Mouse (Mus musculus): Measurements from ENCODE around the gene Tarbp2. TPM values are rescaled to one million over a fixed set of nuclear protein-coding genes. Genes with fewer than 3 reads are reported as not detected.

Tarbp2 gene
- polyA plus RNA-seq, 1 experiment from 2014 or later = 92.7 TPM

- Histone ChIP-seq H3K4me1 (ENCODE audit: control insufficient read depth, insufficient read depth, low read length) (peaks cover 8% of the 10 kb centered on the region), H3K9ac (replicated peaks; ENCODE audit: low read length) (no peak overlapping the region), H3K27me3 (ENCODE audit: control insufficient read depth, insufficient read depth, low read length) (no peaks in the 10 kb centered on the region), H3K27ac (replicated peaks; ENCODE audit: low read depth, low read length) (no peak overlapping the region), H3K4me3 (ENCODE audit: low read depth, low read length) (no peak overlapping the region), H3K4me2 (ENCODE audit: low read depth, low read length) (no peak overlapping the region), H3K9me3 (replicated peaks; ENCODE audit: control insufficient read depth, low read length) (no peaks in the 10 kb centered on the region), H3K36me3 (replicated peaks; ENCODE audit: control insufficient read depth, insufficient read depth, low read depth, low read length) (no peaks in the 10 kb centered on the region)
- no peak for DNase-seq (ENCODE audit: low spot score)
- no peak for ATAC-seq (replicated peaks; ENCODE audit: insufficient number of reproducible peaks, low FRiP score, low TSS enrichment, low read depth)
- WGBS = 88% methylated on average over 3 of the region's 3 CpGs
These were observed 5.0 kb upstream of the Tarbp2 start for GRCm38 (mm10) chr15:102513004-102513403.

DNA sequence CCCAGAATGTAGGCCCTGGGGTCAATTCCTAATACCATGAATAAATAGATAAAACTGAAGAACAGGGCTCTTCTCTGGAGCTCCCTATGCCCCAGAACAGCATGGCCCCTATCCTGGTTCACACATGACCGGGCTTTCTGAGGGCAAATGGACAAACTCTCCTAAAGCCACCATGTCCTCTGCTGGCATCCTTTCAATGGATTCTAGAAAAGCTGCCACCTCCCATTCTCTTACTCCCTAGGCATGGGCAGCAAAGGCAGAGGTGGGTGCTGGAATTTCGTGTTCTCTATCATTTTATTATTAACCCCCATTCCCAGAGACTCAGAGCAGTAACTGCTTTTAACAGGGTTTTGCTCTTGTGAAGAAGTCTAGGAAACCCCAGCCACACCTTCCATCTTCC, 2.7 kb upstream of the Tarbp2 start:
- Histone ChIP-seq H3K36me3 (replicated peaks; ENCODE audit: control insufficient read depth, insufficient read depth, low read depth, low read length) (no peaks in the 10 kb centered on the region), H3K27me3 (ENCODE audit: control insufficient read depth, insufficient read depth, low read length) (no peaks in the 10 kb centered on the region), H3K4me1 (ENCODE audit: control insufficient read depth, insufficient read depth, low read length) (peaks cover 8% of the 10 kb centered on the region), H3K4me3 (ENCODE audit: low read depth, low read length) (no peak overlapping the region), H3K27ac (replicated peaks; ENCODE audit: low read depth, low read length) (no peak overlapping the region), H3K9me3 (replicated peaks; ENCODE audit: control insufficient read depth, low read length) (no peaks in the 10 kb centered on the region), H3K9ac (replicated peaks; ENCODE audit: low read length) (no peak overlapping the region), H3K4me2 (ENCODE audit: low read depth, low read length) (no peak overlapping the region)
- no peak for DNase-seq (ENCODE audit: low spot score)
- WGBS = 81% methylated on average over 2 of the region's 2 CpGs
- ATAC-seq (replicated peaks; ENCODE audit: insufficient number of reproducible peaks, low FRiP score, low TSS enrichment, low read depth) = no peak

GRCm38 (mm10) chr15:102515791-102516190, 2.2 kb upstream of the Tarbp2 start:
- 35% methylated on average over 4 of the region's 4 CpGs for WGBS
- no peak overlapping the region for H3K27ac ChIP-seq (replicated peaks; ENCODE audit: low read depth, low read length)
- H3K9me3 ChIP-seq (replicated peaks; ENCODE audit: control insufficient read depth, low read length) = no peaks in the 10 kb centered on the region
- ATAC-seq (replicated peaks; ENCODE audit: insufficient number of reproducible peaks, low FRiP score, low TSS enrichment, low read depth) = no peak
- H3K4me1 ChIP-seq (ENCODE audit: control insufficient read depth, insufficient read depth, low read length) = peaks cover 8% of the 10 kb centered on the region
- peak overlapping the region; percentile 74 for H3K9ac ChIP-seq (replicated peaks; ENCODE audit: low read length)
- no peaks in the 10 kb centered on the region for H3K27me3 ChIP-seq (ENCODE audit: control insufficient read depth, insufficient read depth, low read length)
- peak overlapping the region; percentile 81 for H3K4me2 ChIP-seq (ENCODE audit: low read depth, low read length)
- no peaks in the 10 kb centered on the region for H3K36me3 ChIP-seq (replicated peaks; ENCODE audit: control insufficient read depth, insufficient read depth, low read depth, low read length)
- H3K4me3 ChIP-seq (ENCODE audit: low read depth, low read length) = peak overlapping the region; percentile 55
- no peak for DNase-seq (ENCODE audit: low spot score)

GRCm38 (mm10) chr15:102516293-102516692, 1.7 kb upstream of the Tarbp2 start:
- Histone ChIP-seq H3K4me3 (ENCODE audit: low read depth, low read length) (peak overlapping the region; percentile 55), H3K9me3 (replicated peaks; ENCODE audit: control insufficient read depth, low read length) (no peaks in the 10 kb centered on the region), H3K27ac (replicated peaks; ENCODE audit: low read depth, low read length) (peak overlapping the region; percentile 57), H3K36me3 (replicated peaks; ENCODE audit: control insufficient read depth, insufficient read depth, low read depth, low read length) (no peaks in the 10 kb centered on the region), H3K9ac (replicated peaks; ENCODE audit: low read length) (peak overlapping the region; percentile 74), H3K4me2 (ENCODE audit: low read depth, low read length) (peak overlapping the region; percentile 81), H3K27me3 (ENCODE audit: control insufficient read depth, insufficient read depth, low read length) (no peaks in the 10 kb centered on the region), H3K4me1 (ENCODE audit: control insufficient read depth, insufficient read depth, low read length) (peaks cover 6% of the 10 kb centered on the region)
- DNase-seq (ENCODE audit: low spot score) (peak; percentile 49), ATAC-seq (replicated peaks; ENCODE audit: insufficient number of reproducible peaks, low FRiP score, low TSS enrichment, low read depth) (no peak)
- under 1% methylated on average over 12 of the region's 12 CpGs for WGBS

GRCm38 (mm10) chr15:102516728-102517404, 1.1 kb upstream of the Tarbp2 start, which contains the start of gene Map3k12:
Map3k12 (minus strand) TSS chr15:102517064.
- ATAC-seq (replicated peaks; ENCODE audit: insufficient number of reproducible peaks, low FRiP score, low TSS enrichment, low read depth) = peak; percentile 8
- H3K27me3 ChIP-seq (ENCODE audit: control insufficient read depth, insufficient read depth, low read length) = no peaks in the 10 kb centered on the region
- no peaks in the 10 kb centered on the region for H3K36me3 ChIP-seq (replicated peaks; ENCODE audit: control insufficient read depth, insufficient read depth, low read depth, low read length)
- H3K9ac ChIP-seq (replicated peaks; ENCODE audit: low read length) = peak within 1 kb of the TSS; percentile 74
- peak within 1 kb of the TSS; percentile 57 for H3K27ac ChIP-seq (replicated peaks; ENCODE audit: low read depth, low read length)
- under 1% methylated on average over 42 of the region's 43 CpGs for WGBS
- peaks cover 1% of the 10 kb centered on the region for H3K4me1 ChIP-seq (ENCODE audit: control insufficient read depth, insufficient read depth, low read length)
- H3K4me3 ChIP-seq (ENCODE audit: low read depth, low read length) = peak within 1 kb of the TSS; percentile 55
- peak within 1 kb of the TSS; percentile 81 for H3K4me2 ChIP-seq (ENCODE audit: low read depth, low read length)
- DNase-seq (ENCODE audit: low spot score) = peak; percentile 75
- no peaks in the 10 kb centered on the region for H3K9me3 ChIP-seq (replicated peaks; ENCODE audit: control insufficient read depth, low read length)

DNA sequence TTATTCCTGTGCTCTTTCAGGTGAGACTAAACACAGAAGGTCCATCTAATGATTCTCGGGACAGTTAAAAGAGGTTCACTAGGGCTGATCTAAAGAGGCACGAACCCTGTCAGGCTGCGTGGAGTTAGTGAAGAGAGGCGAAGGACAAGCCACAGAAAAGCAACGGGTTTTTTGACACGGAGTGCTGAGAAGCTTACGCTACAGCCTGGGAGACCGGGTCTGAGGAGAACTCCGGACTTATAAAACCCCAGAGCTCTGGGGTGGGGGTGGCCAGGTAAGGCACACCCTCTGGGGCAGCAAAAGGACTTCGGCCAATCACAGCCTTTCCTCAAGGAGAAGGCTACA, 389 bp upstream of the Tarbp2 start:
- no peaks in the 10 kb centered on the region for H3K9me3 ChIP-seq (replicated peaks; ENCODE audit: control insufficient read depth, low read length)
- 0 out of 2 replicates have a peak overlapping the region, but pooled peaks have one; percentile 57 for H3K27ac ChIP-seq (replicated peaks; ENCODE audit: low read depth, low read length)
- H3K36me3 ChIP-seq (replicated peaks; ENCODE audit: control insufficient read depth, insufficient read depth, low read depth, low read length) = no peaks in the 10 kb centered on the region
- no peaks in the 10 kb centered on the region for H3K27me3 ChIP-seq (ENCODE audit: control insufficient read depth, insufficient read depth, low read length)
- peak overlapping the region; percentile 81 for H3K4me2 ChIP-seq (ENCODE audit: low read depth, low read length)
- no peak for DNase-seq (ENCODE audit: low spot score)
- peak overlapping the region; percentile 55 for H3K4me3 ChIP-seq (ENCODE audit: low read depth, low read length)
- H3K9ac ChIP-seq (replicated peaks; ENCODE audit: low read length) = no peak overlapping the region
- ATAC-seq (replicated peaks; ENCODE audit: insufficient number of reproducible peaks, low FRiP score, low TSS enrichment, low read depth) = no peak
- 1% methylated on average over 10 of the region's 10 CpGs for WGBS
- H3K4me1 ChIP-seq (ENCODE audit: control insufficient read depth, insufficient read depth, low read length) = no peaks in the 10 kb centered on the region; the same call in 1 of the 2 replicates

GRCm38 (mm10) chr15:102518859-102519201, 838 bp downstream of the Tarbp2 start:
- ATAC-seq (replicated peaks; ENCODE audit: insufficient number of reproducible peaks, low FRiP score, low TSS enrichment, low read depth) = 0 out of 2 replicates have a peak, but pooled peaks have one; percentile 0
- H3K36me3 ChIP-seq (replicated peaks; ENCODE audit: control insufficient read depth, insufficient read depth, low read depth, low read length) = no peaks in the 10 kb centered on the region; the same call in 1 of the 2 replicates
- no peaks in the 10 kb centered on the region for H3K9me3 ChIP-seq (replicated peaks; ENCODE audit: control insufficient read depth, low read length)
- WGBS = 18% methylated on average over 9 of the region's 9 CpGs
- no peaks in the 10 kb centered on the region; the same call in 1 of the 2 replicates for H3K4me1 ChIP-seq (ENCODE audit: control insufficient read depth, insufficient read depth, low read length)
- peak overlapping the region; percentile 67 for H3K4me2 ChIP-seq (ENCODE audit: low read depth, low read length)
- peak overlapping the region; percentile 61 for H3K4me3 ChIP-seq (ENCODE audit: low read depth, low read length)
- H3K27ac ChIP-seq (replicated peaks; ENCODE audit: low read depth, low read length) = peak overlapping the region; percentile 98
- no peak for DNase-seq (ENCODE audit: low spot score)
- H3K9ac ChIP-seq (replicated peaks; ENCODE audit: low read length) = peak overlapping the region; percentile 87
- no peaks in the 10 kb centered on the region for H3K27me3 ChIP-seq (ENCODE audit: control insufficient read depth, insufficient read depth, low read length)
